Mouse (Mus musculus) embryonic fibroblast, embryonic 13.5 days (primary cell): ENCODE results near the gene Grap2.

Experiments used
- CTCF ChIP-seq: IDR thresholded peaks from 2 replicates; pipeline ENCODE4 v1.5.1; 2011; ENCODE audit warnings: mild to moderate bottlenecking, control low read depth, low read length, moderate library complexity, borderline replicate concordance; ENCODE audit not compliant: insufficient read depth
- POLR2A ChIP-seq: IDR thresholded peaks from 2 replicates; pipeline ENCODE4 v1.6.1; 2011; ENCODE audit warnings: low read depth, mild to moderate bottlenecking, control low read depth, low read length, moderate library complexity

GRCm38 (mm10) chr15:80559978-80560377 is 12.4 kb upstream of the Grap2 start:
- TF ChIP-seq POLR2A: no peak
- no peak for TF ChIP-seq CTCF
